8 mouse cellular contexts compared by ENCODE assay signal in genomic region chr15:93594888-93595698, GRCm38 (mm10). TPM values are rescaled to one million over a fixed set of nuclear protein-coding genes. Genes with fewer than 3 reads are reported as not detected.
DNase-seq lines count a peak whose midpoint lies in the region; ATAC-seq lines count a peak whose summit lies in the region.

No protein-coding gene starts in this region.

- H3K4me1 ChIP-seq in erythroblast, embryonic 14.5 days (ENCODE audit: control insufficient read depth): peaks cover 49% of the 10 kb centered on the region
- peaks cover 16% of the 10 kb centered on the region for H3K4me1 ChIP-seq in hindbrain, embryonic 16.5 days (ENCODE audit: control insufficient read depth, insufficient read depth, low read depth, low read length)
- peaks cover 20% of the 10 kb centered on the region for H3K4me1 ChIP-seq in stomach, embryonic 15.5 days

- ATAC-seq in erythroblast, adult 5-6 weeks (replicated peaks; ENCODE audit: low FRiP score, poor library complexity, severe bottlenecking): no peak
- no peak for ATAC-seq in hindbrain, embryonic 16.5 days
- peak; percentile 23 for ATAC-seq in stomach, embryonic 15.5 days (ENCODE audit: insufficient read depth, low FRiP score, low read depth)

- peak overlapping the region; percentile 91 for H3K4me2 ChIP-seq in hindbrain, embryonic 16.5 days (ENCODE audit: low read length)
- peak overlapping the region; percentile 92 for H3K4me2 ChIP-seq in stomach, embryonic 15.5 days

- peak; percentile 53 for DNase-seq in cerebellum, adult 8-10 months
- peak; percentile 48 for DNase-seq in frontal cortex, postnatal 36 days (ENCODE audit: low spot score in 2 of 2)
- peak; percentile 36 to 63 for DNase-seq in left cerebral cortex, postnatal 25 days (ENCODE audit: low spot score in 2 of 2)
- peak; percentile 46 for DNase-seq in mesoderm, embryonic 11.5 days (ENCODE audit: low read depth, low spot score)

- peak overlapping the region; percentile 81 for H3K4me3 ChIP-seq in erythroblast, embryonic 14.5 days (replicated peaks)
- H3K4me3 ChIP-seq in hindbrain, embryonic 16.5 days (ENCODE audit: low read length): peak overlapping the region; percentile 89
- peak overlapping the region; percentile 93 for H3K4me3 ChIP-seq in stomach, embryonic 15.5 days (replicated peaks)

- peak overlapping the region; percentile 88 for H3K27ac ChIP-seq in hindbrain, embryonic 16.5 days (ENCODE audit: low read depth, low read length)
- peak overlapping the region; percentile 88 for H3K27ac ChIP-seq in stomach, embryonic 15.5 days

- peak overlapping the region; percentile 94 for H3K9ac ChIP-seq in hindbrain, embryonic 16.5 days (ENCODE audit: low read depth, low read length)
- H3K9ac ChIP-seq in stomach, embryonic 15.5 days: peak overlapping the region; percentile 91

- no peaks in the 10 kb centered on the region for H3K36me3 ChIP-seq in erythroblast, embryonic 14.5 days (ENCODE audit: control insufficient read depth)
- no peaks in the 10 kb centered on the region for H3K36me3 ChIP-seq in hindbrain, embryonic 16.5 days (ENCODE audit: control insufficient read depth, insufficient read depth, low read length)
- H3K36me3 ChIP-seq in stomach, embryonic 15.5 days: no peaks in the 10 kb centered on the region

- H3K9me3 ChIP-seq in erythroblast, embryonic 14.5 days (ENCODE audit: control insufficient read depth, low read length): no peaks in the 10 kb centered on the region
- no peaks in the 10 kb centered on the region for H3K9me3 ChIP-seq in hindbrain, embryonic 16.5 days (ENCODE audit: control insufficient read depth, low read length)
- no peaks in the 10 kb centered on the region for H3K9me3 ChIP-seq in stomach, embryonic 15.5 days

- intact Hi-C loops in left cerebral cortex, postnatal 25 days (cut with DNase I): loop anchor here (2.0 to 5.0 kb wide), 7 partner anchors 102 to 657 kb away; no protein-coding TSS in a partner anchor

- H3K27me3 ChIP-seq in erythroblast, embryonic 14.5 days (ENCODE audit: control insufficient read depth): peaks cover 21% of the 10 kb centered on the region
- no peaks in the 10 kb centered on the region for H3K27me3 ChIP-seq in hindbrain, embryonic 16.5 days (replicated peaks; ENCODE audit: control insufficient read depth, insufficient read depth, low read length)
- no peaks in the 10 kb centered on the region for H3K27me3 ChIP-seq in stomach, embryonic 15.5 days (replicated peaks)

- under 1% methylated on average over 54 of the region's 64 CpGs for WGBS in hindbrain, embryonic 16.5 days
- under 1% methylated on average over 64 of the region's 64 CpGs for WGBS in stomach, embryonic 15.5 days

RNA-seq across cellular contexts. Expression of gene Prickle1, which starts 0.6 kb away (rescaled TPM):
- polyA plus RNA-seq in erythroblast, embryonic 14.5 days (2012): 0.02 and 0.03 TPM in 2 replicates
- total RNA-seq in erythroblast, adult 5-6 weeks (2015; ENCODE audit: low replicate concordance): not detected in 2 replicates
- not detected in 2 replicates for total RNA-seq in erythroblast, adult 5-6 weeks (2017; ENCODE audit: low replicate concordance)
- 20.1 and 21.6 TPM in 2 replicates for polyA plus RNA-seq in hindbrain, embryonic 16.5 days (2015; fragmentation: Nextera tagmentation; extraction: Ambion mirVana)
- 10 to 100 TPM; 85.7 to 98.6 TPM for total RNA-seq in left cerebral cortex, postnatal 25 days (2021)
- polyA plus RNA-seq in stomach, embryonic 15.5 days (2015; fragmentation: Nextera tagmentation; extraction: Ambion mirVana): 22.1 and 23.0 TPM in 2 replicates

Comparison
In these comparisons a context has a peak if more than half of its experiments do, and no peak if none do; other contexts are left out.
1. RNA of gene Prickle1, which starts 0.6 kb away (polyA plus RNA-seq): 22.1 to 23.0 TPM in stomach, embryonic 15.5 days and 20.1 to 21.6 TPM in hindbrain, embryonic 16.5 days; 0.02 to 0.03 TPM in erythroblast, embryonic 14.5 days; every median in the first group is over 10 times any median in the second.
2. Peak in every context shown above with its lines, with median percentiles within 50 percentile points of each other: H3K4me3 ChIP-seq and DNase-seq.